Mouse (Mus musculus): ENCODE measurements around the gene Fam76b. TPM values are rescaled to one million over a fixed set of nuclear protein-coding genes. Genes with fewer than 3 reads are reported as not detected.

Gene Fam76b
- total RNA-seq, 2 experiments from 2014 or later: 19.3 to 19.9 TPM

DNA sequence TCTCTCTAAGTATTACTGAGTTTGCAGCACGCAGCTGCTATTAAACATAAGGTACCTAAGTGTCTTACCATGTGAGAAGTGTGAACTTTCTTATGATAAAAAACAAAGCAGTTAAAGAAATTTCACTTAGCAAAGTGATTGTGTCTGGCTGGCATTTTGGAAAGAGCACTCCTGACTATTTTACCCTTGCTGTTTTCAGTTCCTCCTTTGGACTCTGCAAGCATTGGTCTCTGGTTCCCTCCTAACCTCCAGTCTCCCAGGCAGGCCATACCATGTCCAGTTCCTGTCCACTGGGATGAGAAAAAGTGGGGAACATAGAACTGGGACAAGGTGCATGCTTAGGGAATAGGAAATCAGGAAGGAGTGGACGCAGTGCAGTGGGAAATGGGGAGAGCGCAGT is 74.5 kb downstream of the Fam76b start:
- no peak for DNase-seq (ENCODE audit: extremely low spot score in 1 of 2, low spot score in 2 of 2)

DNA sequence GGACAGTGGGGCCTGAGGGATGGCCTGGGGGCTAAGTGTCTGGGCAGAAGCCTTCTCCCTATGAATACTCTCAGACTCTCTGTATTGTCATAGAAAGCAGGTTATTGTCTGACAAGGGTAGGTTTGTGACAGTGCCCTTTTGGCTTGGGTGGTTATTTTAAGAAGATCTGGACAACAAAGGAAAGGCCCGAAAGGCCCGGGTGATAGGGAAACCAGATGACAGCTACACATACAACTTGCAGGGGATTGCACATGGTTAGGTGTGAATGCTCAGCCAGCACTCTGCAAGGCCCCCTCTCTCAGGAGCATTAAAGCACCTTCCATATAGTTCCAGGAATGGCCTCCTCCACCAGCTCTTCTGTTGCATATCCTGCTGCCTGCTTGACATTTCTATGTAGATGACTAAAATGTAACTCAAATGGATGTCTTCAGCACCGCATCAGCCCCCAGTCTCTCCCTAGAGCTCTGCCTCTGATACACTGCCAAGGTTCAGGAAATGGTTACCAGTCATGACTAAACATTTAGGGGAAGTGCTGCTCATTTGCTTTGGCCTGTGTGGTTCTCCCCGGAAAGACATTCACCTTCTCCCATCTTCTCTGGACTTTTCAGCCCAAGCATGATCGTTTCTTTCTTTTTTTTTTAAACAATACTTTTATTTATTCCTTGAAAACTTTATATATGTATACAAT is 76.7 kb downstream of the Fam76b start:
- Histone ChIP-seq H3K27ac (no peak overlapping the region), H3K4me3 (no peak overlapping the region)
- no peak for TF ChIP-seq CTCF (IDR thresholded peaks at IDR 0.05)
- intact Hi-C loops (cut with DNase I): no loop called here
- DNase-seq (ENCODE audit: extremely low spot score in 1 of 2, low spot score in 2 of 2): no peak

More for the DNA sequence above, 74.5 kb downstream of the Fam76b start:
- intact Hi-C loops (cut with DNase I): no loop called here
- Histone ChIP-seq H3K27ac (no peak overlapping the region), H3K4me3 (no peak overlapping the region)
- TF ChIP-seq CTCF (IDR thresholded peaks at IDR 0.05): no peak

Other genes with a start within 250 kb of the Fam76b start
- gene Mtmr2, start 79.3 kb upstream of the Fam76b start, total RNA-seq (2021): 10 to 100 TPM; 50.8 to 52.6 TPM
- gene Cep57, start 609 bp upstream of the Fam76b start, total RNA-seq (2021): 10 to 100 TPM; 16.9 to 17.4 TPM